Mouse (Mus musculus) liver, postnatal 0 days (tissue): ENCODE measurements around the gene Qars.

Experiments used
- CTCF ChIP-seq: sonication (generic); IDR thresholded peaks from 2 replicates; pipeline ENCODE4 v1.5.1; 2016; ENCODE audit warnings: antibody characterized with exemption, low read depth
- EP300 ChIP-seq: IDR thresholded peaks from 2 replicates; pipeline ENCODE4 v1.6.1; 2016; ENCODE audit warnings: antibody characterized with exemption, low read depth, mild to moderate bottlenecking

DNA sequence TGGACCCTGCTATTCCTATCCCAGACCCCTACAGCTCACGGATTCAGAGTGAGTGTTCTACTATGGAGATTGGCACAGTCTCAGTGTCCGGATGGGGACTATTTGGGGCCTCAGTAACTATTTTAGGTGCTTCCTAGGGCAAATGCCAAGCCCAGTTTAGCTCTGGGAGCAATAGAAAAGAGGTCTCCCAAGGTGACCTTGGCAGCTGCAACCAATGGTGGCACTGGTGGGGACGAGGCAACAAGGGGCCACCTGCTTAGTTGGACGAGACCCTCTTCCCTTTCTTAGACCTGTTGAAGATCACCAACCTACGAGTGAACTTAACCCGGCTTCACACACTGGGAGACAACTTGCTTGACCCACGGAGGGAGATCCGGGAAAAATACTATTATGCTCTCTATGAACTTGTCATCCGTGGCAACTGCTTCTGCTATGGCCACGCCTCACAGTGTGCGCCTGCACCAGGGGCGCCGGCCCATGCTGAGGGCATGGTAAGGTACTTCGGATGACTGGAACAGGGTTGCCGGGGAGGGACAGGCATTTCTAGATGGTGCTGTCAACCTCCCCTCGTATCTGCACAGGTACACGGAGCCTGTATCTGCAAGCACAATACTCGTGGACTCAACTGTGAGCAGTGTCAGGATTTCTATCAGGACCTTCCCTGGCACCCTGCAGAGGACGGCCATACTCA lies 25.8 kb upstream of the Qars start:
- TF ChIP-seq EP300 (no peak), CTCF (no peak)
